Mouse (Mus musculus): ENCODE data around the gene Trim26.

The Trim26 gene

DNA sequence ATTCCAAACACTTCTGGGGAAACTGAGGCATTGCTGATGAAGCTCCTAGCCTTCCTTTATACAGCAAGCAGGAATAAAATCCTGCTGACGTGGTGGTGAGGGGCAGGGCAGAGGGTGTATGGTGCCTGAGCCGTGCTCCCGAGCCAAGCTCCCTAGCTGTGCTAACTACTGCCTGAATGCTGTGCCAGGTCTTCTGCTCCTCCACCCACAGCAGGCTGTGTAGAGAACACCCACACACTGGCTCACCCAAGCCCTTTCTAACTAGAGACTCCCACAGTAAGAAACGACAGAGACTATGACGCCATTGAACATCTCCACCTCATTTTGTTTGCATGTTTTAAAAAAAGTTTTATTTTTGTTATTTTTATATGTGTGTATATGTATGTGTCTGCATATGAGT, 63.1 kb downstream of the Trim26 start:
- DNase-seq (ENCODE audit: low read depth): no peak

DNA sequence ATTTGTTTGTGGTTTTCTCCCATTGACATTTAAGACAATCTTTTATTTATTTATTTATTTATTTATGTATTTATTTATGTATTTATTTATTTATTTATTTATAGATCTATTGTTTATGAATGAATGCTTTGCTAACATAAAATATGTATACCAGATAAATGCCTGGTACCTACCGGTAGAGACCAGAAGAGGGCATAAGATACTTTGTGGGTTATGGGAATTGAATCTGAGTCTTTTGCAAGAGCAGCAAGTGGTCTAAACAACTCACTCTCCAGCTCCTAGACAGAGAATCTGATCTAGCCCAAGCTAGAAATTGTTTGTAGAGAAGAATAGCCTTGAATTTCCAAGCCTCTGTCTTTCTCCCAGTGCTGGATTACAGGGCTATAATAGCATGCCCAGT, 63.8 kb downstream of the Trim26 start:
- no peak for DNase-seq (ENCODE audit: low read depth)

- no peak for DNase-seq (ENCODE audit: low read depth)
Measured at GRCm38 (mm10) chr17:36903651-36904050, 66.7 kb downstream of the Trim26 start.

- DNase-seq (ENCODE audit: low read depth): no peak
Measured at GRCm38 (mm10) chr17:36908235-36908634, 71.3 kb downstream of the Trim26 start.

All from induced T-regulatory cell, adult 2 months (primary cell).